Mouse (Mus musculus) heart, adult 9 months (tissue): ENCODE data around the gene Olfr1199.

Experiments used
- DNase-seq, 2 experiments: peaks; one replicate each; pipeline ENCODE4 v3.0.0; 2022; ENCODE audit warnings: low spot score in 2 of 2

Olfr1199 gene

DNA sequence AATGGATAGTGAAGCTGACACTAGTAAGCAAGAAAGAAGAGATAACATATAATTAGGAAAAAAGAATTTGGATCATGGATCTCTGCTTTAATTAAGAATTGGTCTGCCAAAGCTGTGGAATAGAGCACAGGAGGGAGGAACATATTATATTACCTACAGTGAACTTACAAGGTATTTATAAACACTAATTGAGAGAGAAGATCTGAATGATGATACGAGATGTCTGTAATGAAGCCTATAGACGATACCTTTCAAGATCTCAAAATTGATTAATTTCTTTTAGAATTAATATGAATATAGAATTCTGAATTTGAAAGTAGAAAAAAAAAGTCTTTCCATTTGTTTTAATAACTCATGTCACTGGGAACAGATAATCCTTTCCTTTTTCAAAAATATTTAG, at the start of gene Olfr1199:
Gene Olfr1199 (minus strand): TSS at position 101 of the 400 bp plus-strand sequence.
- no peak for DNase-seq

DNA sequence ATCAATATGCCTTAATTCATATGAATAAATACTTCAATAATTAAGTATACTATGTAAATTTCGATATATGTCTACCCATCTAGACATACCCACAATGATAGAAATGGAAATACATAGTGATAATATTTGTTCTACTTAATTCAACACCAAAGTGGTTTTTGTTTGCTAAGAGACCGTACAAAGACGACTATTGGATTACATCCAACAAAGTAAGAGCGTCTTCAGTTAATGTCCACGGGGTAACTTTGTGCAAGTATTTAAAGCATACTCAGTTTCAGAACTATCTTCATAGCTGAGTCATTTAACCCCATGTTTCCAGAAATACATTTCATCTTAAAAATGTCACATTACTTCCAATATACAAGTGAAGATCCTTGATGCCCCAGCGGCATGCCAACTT, 32.5 kb upstream of the Olfr1199 start, which contains the start of gene Olfr1201:
Gene Olfr1201 (plus strand): TSS at position 301 of the 400 bp plus-strand sequence.
- no peak for DNase-seq

DNA sequence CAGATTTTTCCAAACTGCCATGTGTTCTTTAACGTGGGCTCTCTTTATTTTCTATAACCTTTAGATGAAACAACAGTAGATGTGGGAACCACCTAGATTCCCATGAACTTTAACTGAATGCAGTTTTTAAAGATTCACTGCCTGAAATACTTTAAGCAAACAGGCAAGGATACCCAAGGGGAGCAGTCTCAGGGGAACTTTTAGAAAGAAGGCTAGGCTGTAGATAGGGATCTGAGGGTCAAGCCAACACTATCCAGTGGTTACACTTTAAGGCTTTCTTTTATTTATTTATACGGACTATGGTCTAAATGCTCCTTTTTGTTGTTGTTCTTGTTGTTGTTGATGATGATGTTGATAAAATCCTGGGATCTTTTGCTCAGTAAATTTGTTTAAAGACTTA, 10.1 kb upstream of the Olfr1199 start, which contains the start of gene Olfr1200:
Gene Olfr1200 (minus strand): TSS at position 101 of the 400 bp plus-strand sequence.
- no peak for DNase-seq

DNA sequence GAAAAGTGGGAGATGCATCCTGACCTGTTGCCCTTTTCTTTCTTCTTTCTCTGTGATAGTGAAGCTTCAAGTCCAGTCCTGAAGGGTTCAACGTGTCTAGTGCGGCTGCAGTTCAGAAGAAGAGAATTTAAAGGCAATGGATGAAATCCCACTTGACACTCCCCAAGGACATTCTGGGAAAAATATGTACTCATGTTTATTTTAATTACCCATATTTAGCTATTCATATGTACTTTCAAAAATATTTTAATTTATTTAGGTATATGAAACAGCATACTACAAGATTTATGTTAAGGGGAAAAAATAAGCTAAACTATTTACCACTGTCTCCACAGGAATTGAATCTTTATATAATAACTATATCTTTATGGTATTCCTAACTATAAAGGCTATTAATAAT, 9.0 kb downstream of the Olfr1199 start, which contains the start of gene Olfr1198:
Gene Olfr1198 (minus strand): TSS at position 101 of the 400 bp plus-strand sequence.
- no peak for DNase-seq

DNA sequence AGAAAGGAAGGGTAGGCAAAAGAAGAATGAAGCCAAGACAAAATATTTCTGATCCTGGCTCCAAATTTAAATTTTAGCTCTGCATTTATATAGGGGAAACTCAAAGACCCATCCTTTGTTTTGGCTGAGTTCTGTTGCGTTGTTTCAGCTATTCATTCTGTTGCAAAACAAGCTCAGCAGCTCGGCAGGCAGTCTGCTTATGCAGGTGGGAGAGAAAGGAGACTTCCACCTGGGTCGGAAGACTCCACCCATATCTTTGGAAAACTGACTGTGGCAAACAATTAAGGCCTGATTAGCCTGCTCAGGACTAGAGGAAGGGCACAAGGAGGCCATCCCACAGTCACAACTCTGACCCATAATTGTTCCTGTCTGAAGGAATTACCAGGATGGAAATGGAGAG, 16.9 kb downstream of the Olfr1199 start:
- DNase-seq, result no peak

DNA sequence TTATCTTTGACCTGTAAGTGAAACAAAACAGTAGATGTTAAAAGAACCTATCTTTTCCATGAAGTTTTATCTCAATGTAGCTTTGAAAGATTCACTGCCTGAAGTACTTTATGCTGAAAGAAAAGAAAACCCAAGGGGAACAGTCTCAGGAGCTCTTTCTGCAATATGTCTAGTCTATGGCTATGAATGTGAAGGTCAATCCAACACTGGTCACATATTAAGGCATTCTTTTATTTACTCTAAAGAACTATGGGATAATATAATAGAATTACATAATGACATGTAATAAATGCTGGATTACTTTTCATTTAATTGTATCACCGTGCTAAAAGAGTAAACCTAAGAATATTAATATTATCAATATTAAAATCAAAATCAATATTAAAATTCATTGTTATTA, 28.0 kb downstream of the Olfr1199 start, which contains the start of gene Olfr1197:
Gene Olfr1197 (minus strand): TSS at position 101 of the 400 bp plus-strand sequence.
- no peak for DNase-seq

DNA sequence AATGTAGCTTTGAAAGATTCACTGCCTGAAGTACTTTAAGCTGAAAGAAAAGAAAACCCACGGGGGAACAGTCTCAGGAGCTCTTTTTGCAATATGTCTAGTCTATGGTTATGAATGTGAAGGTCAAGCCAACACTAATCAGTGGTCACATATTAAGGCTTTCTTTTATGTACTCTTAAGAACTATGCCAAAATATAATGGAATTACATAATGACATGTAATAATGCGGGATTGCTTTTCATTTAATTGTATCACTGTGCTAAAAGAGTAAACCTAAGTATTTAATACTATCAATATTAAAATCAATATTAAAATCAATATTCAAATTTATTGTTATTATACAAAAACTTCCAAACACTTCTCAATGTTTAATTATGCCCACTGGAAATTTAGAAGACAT, 55.8 kb downstream of the Olfr1199 start, which contains the start of gene Olfr1196:
Gene Olfr1196 (minus strand): TSS at position 101 of the 400 bp plus-strand sequence.
- DNase-seq, result no peak
